Mouse (Mus musculus) monocyte, adult 5-6 weeks (primary cell): ENCODE data around the gene Mapk8. TPM values are rescaled to one million over a fixed set of nuclear protein-coding genes. Genes with fewer than 3 reads are reported as not detected.
"Not testable (repeated sequence)": the region's sequence is repeated elsewhere in the genome, so short reads cannot be mapped to it uniquely, and the experiment has no call there.

ENCODE experiments used
- ATAC-seq: fragments of 153-309, 156-312 bp; replicated peaks from 2 replicates; pipeline ENCODE4 v1.8.0; 2017; ENCODE audit warnings: mild to moderate bottlenecking; ENCODE audit not compliant: low TSS enrichment, insufficient number of reproducible peaks, severe bottlenecking, poor library complexity, low FRiP score
- total RNA-seq: library from RNA; stranded (forward); fragments of 200-1000, 200-491, 200-594 nt; gene quantifications from 3 replicates; pipeline ENCODE4 v1.2.3, GENCODE M21; 2017

The Mapk8 gene
- total RNA-seq, result 45.5 to 65.9 TPM (median 59.4 TPM) in 3 replicates

DNA sequence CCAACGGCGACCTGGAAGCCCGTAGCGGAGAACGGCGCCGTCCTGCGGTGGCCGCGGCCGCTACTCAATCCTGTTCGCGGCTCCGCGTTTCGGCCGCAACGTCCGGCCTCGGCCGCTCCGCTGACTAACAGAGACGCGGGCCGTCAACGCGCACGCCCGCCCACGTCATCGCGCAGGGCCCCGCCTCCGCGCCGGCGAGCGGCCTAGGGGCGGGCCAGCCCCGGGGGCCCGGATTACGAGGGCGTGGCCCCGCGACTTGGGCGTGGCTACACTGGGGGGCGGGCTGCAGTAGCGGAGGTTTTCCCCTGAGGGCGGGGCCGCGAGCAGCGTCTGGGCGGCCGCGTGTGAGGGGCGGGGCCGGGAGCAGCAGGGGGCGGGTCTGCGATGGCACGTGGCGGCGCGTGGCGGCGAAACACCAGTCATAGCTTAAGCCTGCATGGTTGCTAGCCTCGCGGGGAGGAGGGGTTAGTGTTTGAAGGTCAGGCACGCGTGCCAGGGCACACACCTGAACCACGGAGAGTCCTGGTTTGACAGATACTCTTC, at the start of gene Mapk8:
Gene Mapk8 (minus strand): TSS at position 132 of the 543 bp plus-strand sequence.
- peak; percentile 88 for ATAC-seq

GRCm38 (mm10) chr14:33495226-33495625, 48.3 kb upstream of the Mapk8 start:
- ATAC-seq, result no peak

GRCm38 (mm10) chr14:33487805-33488550, 41.0 kb upstream of the Mapk8 start:
- ATAC-seq, result no peak

- no peak for ATAC-seq
Observed at GRCm38 (mm10) chr14:33481991-33482390, 35.0 kb upstream of the Mapk8 start.

- ATAC-seq, result no peak
Observed at GRCm38 (mm10) chr14:33476094-33476760, 29.3 kb upstream of the Mapk8 start.

- no peak for ATAC-seq
Observed at GRCm38 (mm10) chr14:33474461-33474860, 27.5 kb upstream of the Mapk8 start.

DNA sequence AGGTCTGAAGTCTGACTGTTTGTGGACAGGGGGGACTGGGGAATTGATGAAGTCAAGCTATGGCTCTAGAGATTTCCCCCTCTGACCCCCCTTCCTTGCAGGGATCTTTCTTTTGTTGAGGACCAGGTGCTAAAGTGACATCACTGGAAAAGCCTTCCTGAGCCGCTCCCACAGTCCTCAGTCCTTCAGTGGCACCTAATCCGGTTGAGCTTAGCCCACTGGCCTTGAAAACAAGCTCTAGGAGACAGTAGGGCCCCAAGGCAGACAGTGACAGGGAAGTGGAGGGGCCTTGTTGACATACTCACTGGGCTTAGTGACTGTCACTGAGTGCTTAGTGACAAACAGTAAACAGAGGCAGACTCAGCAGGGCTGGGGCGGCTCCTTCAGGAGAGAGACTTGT, 24.4 kb upstream of the Mapk8 start, which contains the start of gene Frmpd2:
Gene Frmpd2 (plus strand): TSS at position 366 of the 400 bp plus-strand sequence.
- ATAC-seq, result no peak

GRCm38 (mm10) chr14:33467766-33468165, 20.8 kb upstream of the Mapk8 start:
- ATAC-seq, result no peak

GRCm38 (mm10) chr14:33463658-33464057, 16.7 kb upstream of the Mapk8 start:
- ATAC-seq, result no peak

DNA sequence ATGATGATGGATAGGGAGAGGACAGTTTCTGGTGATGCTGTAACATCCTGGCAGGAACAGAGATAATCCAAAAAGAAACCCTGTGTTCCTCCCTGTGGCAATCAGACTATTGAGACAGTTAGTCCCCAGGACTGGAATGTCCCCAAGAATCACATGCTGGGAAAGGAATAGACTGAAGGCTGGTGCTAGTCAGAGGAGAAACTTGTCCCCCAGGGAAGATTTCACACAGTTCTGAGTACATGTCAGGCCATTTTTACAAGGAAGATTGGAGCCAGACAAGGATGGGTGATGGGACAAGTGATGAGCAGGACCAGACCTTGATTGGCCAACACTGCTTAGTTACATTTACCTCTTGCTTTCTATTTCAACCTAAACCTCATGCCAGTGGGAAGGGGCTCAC, 3.4 kb upstream of the Mapk8 start:
- ATAC-seq, result no peak

- no peak for ATAC-seq
Observed at GRCm38 (mm10) chr14:33449296-33449840, 2.4 kb upstream of the Mapk8 start.

DNA sequence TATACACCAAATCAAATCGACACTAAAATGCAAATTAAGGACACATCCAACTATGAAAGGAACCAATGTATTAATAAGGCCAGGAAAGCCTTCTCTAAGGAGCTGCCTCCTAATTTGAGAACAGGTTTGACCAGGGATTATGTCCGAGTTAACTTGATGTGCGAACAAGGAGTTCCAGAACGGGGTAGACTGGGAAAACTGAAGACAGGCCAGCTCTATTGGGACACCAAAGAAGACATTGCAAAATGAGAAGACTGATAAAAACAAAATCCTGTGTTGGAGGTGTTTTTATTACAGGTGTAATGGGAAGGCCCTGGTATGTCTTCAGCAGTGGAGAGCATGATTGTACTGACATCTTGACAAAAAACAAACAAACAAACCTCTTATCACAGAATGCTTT, 1.3 kb upstream of the Mapk8 start:
- ATAC-seq, result no peak

GRCm38 (mm10) chr14:33446561-33447023, 366 bp downstream of the Mapk8 start:
- no peak for ATAC-seq

- no peak for ATAC-seq
Observed at GRCm38 (mm10) chr14:33445962-33446361, 996 bp downstream of the Mapk8 start.

DNA sequence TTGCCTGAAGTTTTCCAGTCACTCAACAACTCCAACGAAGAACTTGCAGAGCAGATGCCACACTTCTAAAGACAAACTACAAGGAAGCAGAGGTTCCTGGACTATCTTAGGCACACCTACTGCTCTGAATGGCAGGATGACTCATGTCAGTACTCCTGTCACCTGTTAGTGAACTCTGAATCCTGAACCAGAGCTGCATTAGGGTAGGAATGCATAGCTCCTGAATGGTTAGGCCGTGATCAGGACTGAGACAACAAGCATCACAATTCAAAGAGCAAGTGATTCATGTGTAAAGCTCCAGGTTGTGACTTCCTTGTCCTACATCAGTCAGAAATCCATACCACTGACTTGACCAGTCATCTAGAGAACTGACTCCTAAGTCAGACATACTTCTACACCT, 3.2 kb downstream of the Mapk8 start:
- no peak for ATAC-seq

DNA sequence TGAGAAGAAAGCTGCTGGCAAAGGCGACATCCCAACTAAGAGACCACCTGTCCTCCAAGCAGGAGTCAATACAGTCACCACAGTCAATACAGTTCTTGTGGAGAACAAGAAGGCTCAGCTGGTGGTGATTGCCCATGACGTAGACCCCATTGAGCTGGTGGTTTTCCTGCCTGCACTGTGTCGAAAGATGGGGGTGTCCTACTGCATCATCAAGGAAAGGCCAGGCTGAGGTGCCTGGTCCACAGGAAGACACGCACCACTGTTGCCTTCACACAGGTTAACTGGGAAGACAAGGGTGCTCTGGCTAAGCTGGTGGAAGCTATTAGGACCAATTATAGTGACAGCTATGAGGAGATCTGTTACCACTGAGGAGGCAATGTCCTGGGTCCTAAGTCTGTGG, 14.5 kb downstream of the Mapk8 start:
- not testable (repeated sequence) for ATAC-seq

DNA sequence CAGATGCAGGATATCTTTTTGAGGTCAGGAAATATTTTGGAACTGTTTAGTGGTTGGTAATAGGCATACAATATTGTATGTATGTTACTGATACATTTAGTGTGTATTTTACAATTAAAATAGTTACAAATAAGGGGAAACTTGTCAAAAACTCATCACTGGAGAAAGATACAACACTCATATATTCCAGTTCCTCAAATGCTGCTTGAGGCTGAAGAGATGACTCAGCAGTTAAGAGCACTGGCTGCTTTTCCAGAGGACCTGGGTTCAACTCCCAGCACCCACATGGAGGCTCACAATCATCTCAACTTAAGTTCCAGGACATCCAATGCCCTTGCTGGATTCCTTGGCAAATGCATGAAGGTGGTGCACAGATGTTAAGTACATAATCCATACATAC, 22.8 kb downstream of the Mapk8 start:
- ATAC-seq, result no peak

- ATAC-seq, result no peak
Observed at GRCm38 (mm10) chr14:33423003-33423402, 24.0 kb downstream of the Mapk8 start.

DNA sequence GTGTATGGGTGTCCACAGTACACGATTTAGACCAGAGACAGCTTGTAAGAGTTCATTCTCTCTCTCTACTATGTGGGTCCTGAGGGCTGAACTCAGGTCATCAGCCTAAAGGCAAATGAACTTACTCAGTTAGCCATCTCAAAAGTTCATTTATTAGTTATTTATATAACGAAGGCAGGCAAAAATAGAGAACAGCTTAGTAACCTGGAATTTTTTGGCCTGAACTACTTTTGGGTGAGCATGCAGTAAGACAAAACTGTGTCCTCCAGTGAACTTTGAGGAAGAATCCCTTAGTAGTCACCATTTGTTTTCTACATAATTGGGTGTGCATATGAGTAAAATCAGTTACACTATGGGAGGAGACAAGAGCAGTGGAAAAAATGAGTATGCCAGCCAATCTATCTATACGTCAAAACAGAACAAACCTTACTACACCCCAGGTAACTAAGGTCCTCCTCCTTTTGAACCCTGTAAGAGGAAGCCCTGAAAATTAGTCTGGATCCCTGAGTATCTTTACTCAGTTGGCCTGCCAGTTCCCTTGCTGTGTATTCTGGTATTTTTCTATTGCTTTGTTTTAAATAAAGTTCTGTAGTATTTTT, 28.5 kb downstream of the Mapk8 start:
- no peak for ATAC-seq
